Mouse (Mus musculus): ENCODE measurements at regions not wholly inside any gene's neighbourhood (a gene's known extent, or its start where the extent isn't known, plus 50 kb on each side); places are given as distances from the start of the nearest gene placed in this dataset.

DNA sequence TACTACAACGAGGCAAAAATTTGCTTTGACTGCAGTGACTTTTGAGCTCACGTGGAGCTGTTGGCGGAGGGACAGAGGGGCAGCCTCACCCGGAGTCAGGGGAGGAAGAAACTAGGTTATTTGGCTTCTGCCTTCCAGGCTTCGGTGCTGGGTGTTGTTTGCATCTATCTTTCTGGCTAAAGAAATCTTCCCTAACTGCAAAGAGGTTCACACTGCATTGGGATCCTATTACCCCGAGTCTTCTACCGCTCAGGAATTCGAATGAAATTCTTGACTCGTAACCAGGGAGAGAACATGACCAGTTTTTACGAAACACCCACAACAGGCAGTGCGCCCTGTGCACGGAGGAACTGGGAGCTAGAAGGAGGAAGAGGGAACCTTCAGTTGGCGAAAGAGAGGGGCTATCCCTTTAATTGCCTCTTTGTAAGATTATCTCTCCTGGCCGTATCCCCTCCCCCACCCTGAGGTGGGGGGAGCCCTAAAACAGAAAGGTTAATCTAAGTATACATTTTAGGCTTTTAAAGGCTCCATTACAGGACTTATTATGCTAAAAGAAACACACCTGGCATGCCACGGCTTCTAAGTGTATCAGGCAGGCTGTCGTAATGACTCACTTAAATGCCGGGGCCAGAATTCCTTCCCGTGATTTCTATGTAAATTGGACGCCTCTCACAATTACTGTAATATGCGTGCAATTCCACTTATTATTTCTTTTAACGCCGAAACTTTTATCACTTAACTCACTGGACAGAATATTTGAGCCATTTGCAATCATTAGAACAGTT, 115.5 kb upstream of the A230072I06Rik start:
- ATAC-seq, result no peak
- Histone ChIP-seq H3K27ac (ENCODE audit: low read length) (no peak overlapping the region), H3K27me3 (replicated peaks; ENCODE audit: control insufficient read depth, insufficient read depth, low read length) (0 out of 2 replicates have a peak, but pooled peaks cover 6% of the 10 kb centered on the region), H3K36me3 (ENCODE audit: control insufficient read depth, insufficient read depth) (no peaks in the 10 kb centered on the region), H3K4me3 (replicated peaks; ENCODE audit: low read length) (0 out of 2 replicates have a peak overlapping the region, but pooled peaks have one; percentile 1), H3K4me1 (replicated peaks; ENCODE audit: control insufficient read depth, insufficient read depth, low read length) (peaks cover 32% of the 10 kb centered on the region), H3K4me2 (ENCODE audit: low read length) (peak overlapping the region; percentile 35), H3K9ac (replicated peaks; ENCODE audit: low read depth, low read length) (no peak overlapping the region; the same call in 1 of the 2 replicates), H3K9me3 (ENCODE audit: control insufficient read depth, low read length) (no peaks in the 10 kb centered on the region)
- WGBS, result 11% methylated on average over 22 of the region's 22 CpGs

DNA sequence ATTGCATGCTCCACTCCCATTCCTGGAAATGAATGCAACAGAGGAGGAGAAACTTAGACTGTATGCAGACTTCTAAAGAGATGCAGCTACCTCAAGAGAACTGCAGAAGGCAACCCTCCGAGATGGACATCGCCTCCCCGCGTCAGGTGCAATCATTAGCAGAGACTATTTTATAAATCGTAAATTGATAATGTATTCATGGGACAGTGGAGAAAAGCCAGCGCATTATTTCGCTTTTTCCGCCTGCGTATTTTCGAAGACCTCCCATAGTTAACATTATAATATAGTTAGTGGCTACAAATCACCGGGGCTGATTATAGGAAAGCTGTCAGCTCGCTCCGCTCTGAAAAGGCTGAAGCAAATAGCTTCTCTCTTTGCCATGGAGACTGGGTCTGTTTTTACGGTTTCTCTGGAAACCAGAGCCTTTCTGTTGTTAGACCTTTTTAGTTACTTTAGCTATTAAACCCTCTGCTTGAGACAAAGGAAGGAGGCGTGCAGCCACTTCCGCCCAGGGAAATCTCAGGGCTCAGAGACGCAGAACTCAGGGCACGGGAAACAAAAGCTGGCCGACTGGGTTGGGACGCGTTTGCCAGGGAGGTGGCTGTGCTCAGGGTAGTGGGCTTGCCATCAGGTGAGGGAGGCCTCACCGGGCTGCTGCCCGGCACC, 113.0 kb upstream of the A230072I06Rik start:
- no peaks in the 10 kb centered on the region for H3K9me3 ChIP-seq (ENCODE audit: control insufficient read depth, low read length)
- no peak overlapping the region; the same call in 1 of the 2 replicates for H3K4me3 ChIP-seq (replicated peaks; ENCODE audit: low read length)
- H3K27ac ChIP-seq (ENCODE audit: low read length), result peak overlapping the region; percentile 77
- peak; percentile 67 for ATAC-seq
- no peaks in the 10 kb centered on the region for H3K36me3 ChIP-seq (ENCODE audit: control insufficient read depth, insufficient read depth)
- peaks cover 41% of the 10 kb centered on the region for H3K4me1 ChIP-seq (replicated peaks; ENCODE audit: control insufficient read depth, insufficient read depth, low read length)
- H3K4me2 ChIP-seq (ENCODE audit: low read length), result peak overlapping the region; percentile 46
- 0 out of 2 replicates have a peak, but pooled peaks cover 6% of the 10 kb centered on the region for H3K27me3 ChIP-seq (replicated peaks; ENCODE audit: control insufficient read depth, insufficient read depth, low read length)
- peak overlapping the region; percentile 35 for H3K9ac ChIP-seq (replicated peaks; ENCODE audit: low read depth, low read length)
- 4% methylated on average over 23 of the region's 23 CpGs for WGBS

DNA sequence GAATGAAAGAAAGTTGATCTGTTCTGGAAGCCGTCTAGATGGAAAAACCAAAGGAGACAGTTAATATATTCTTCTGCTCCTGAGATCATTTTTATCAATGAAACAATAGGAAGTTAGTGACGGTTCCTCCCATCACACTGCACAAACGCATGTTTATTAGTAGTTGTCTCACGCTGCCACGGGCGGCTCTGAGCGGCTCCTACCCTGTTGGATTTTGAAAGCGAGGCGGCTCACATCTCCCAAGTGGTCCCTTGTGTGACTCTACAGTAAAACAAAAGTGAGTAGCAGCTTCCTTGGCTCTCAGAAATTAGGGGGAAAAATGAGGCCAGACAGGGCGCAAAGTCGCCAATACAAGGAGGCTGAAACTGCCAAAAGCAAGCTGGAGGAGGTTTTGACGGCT, 106.8 kb upstream of the A230072I06Rik start:
- Histone ChIP-seq H3K4me3 (replicated peaks; ENCODE audit: low read length) (no peak overlapping the region), H3K4me2 (ENCODE audit: low read length) (no peak overlapping the region), H3K36me3 (ENCODE audit: control insufficient read depth, insufficient read depth) (no peaks in the 10 kb centered on the region), H3K4me1 (replicated peaks; ENCODE audit: control insufficient read depth, insufficient read depth, low read length) (peaks cover 39% of the 10 kb centered on the region), H3K27me3 (replicated peaks; ENCODE audit: control insufficient read depth, insufficient read depth, low read length) (0 out of 2 replicates have a peak, but pooled peaks cover 4% of the 10 kb centered on the region), H3K27ac (ENCODE audit: low read length) (0 out of 2 replicates have a peak overlapping the region, but pooled peaks have one; percentile 6), H3K9ac (replicated peaks; ENCODE audit: low read depth, low read length) (no peak overlapping the region), H3K9me3 (ENCODE audit: control insufficient read depth, low read length) (no peaks in the 10 kb centered on the region)
- WGBS, result 60% methylated on average over 12 of the region's 12 CpGs
- no peak for ATAC-seq

DNA sequence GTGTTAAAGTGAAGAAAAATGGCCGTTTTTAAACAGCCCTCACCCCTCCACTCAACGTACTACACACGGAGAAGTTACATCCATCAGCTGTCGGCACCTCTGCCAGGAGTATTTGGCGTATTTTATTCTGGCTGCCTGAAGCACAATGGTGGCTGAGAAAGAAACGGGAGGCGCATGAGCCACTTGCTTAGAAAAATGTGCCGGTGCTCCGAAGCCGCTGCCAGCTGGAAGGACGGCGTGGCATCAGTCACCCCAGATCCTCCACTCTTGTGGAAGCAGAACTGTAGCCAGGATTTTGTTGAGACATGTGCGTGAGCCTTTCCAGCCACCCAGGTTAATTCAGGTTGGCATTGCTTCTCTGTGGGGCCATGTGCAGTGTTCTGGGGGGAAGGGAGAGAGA, 103.1 kb upstream of the A230072I06Rik start:
- H3K27me3 ChIP-seq (replicated peaks; ENCODE audit: control insufficient read depth, insufficient read depth, low read length), result no peaks in the 10 kb centered on the region
- H3K27ac ChIP-seq (ENCODE audit: low read length), result no peak overlapping the region
- H3K9me3 ChIP-seq (ENCODE audit: control insufficient read depth, low read length), result no peaks in the 10 kb centered on the region
- 0 out of 2 replicates have a peak, but pooled peaks have one; percentile 22 for ATAC-seq
- H3K4me2 ChIP-seq (ENCODE audit: low read length), result peak overlapping the region; percentile 16
- peaks cover 30% of the 10 kb centered on the region for H3K4me1 ChIP-seq (replicated peaks; ENCODE audit: control insufficient read depth, insufficient read depth, low read length)
- no peak overlapping the region for H3K4me3 ChIP-seq (replicated peaks; ENCODE audit: low read length)
- no peaks in the 10 kb centered on the region for H3K36me3 ChIP-seq (ENCODE audit: control insufficient read depth, insufficient read depth)
- WGBS, result 21% methylated on average over 13 of the region's 13 CpGs
- H3K9ac ChIP-seq (replicated peaks; ENCODE audit: low read depth, low read length), result no peak overlapping the region; the same call in 1 of the 2 replicates

DNA sequence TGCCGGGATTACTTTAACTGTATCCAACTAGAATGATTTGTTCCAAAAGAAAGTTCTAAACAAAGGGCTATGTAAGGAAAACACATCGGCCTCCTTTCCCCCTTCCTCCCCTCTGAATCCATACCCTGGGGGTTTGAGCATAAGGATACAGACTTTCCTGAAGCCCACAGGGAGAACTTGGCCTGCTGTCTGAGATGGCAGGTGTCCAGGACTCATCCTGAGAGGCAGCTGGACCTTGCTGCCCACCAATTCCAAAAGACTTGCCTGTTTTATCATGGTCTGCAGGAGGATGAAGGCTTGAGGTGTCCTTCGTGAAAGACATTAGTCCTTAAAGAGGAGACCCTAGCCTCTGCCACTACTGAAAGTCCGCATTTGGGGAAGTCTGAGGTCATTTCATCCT, 94.0 kb upstream of the A230072I06Rik start:
- Histone ChIP-seq H3K27ac (ENCODE audit: low read length) (no peak overlapping the region), H3K9me3 (ENCODE audit: control insufficient read depth, low read length) (no peaks in the 10 kb centered on the region), H3K4me3 (replicated peaks; ENCODE audit: low read length) (no peak overlapping the region), H3K36me3 (ENCODE audit: control insufficient read depth, insufficient read depth) (no peaks in the 10 kb centered on the region), H3K4me1 (replicated peaks; ENCODE audit: control insufficient read depth, insufficient read depth, low read length) (peaks cover 17% of the 10 kb centered on the region), H3K9ac (replicated peaks; ENCODE audit: low read depth, low read length) (no peak overlapping the region), H3K4me2 (ENCODE audit: low read length) (no peak overlapping the region), H3K27me3 (replicated peaks; ENCODE audit: control insufficient read depth, insufficient read depth, low read length) (no peaks in the 10 kb centered on the region; the same call in 1 of the 2 replicates)
- ATAC-seq, result no peak
- 40% methylated on average over 4 of the region's 4 CpGs for WGBS

DNA sequence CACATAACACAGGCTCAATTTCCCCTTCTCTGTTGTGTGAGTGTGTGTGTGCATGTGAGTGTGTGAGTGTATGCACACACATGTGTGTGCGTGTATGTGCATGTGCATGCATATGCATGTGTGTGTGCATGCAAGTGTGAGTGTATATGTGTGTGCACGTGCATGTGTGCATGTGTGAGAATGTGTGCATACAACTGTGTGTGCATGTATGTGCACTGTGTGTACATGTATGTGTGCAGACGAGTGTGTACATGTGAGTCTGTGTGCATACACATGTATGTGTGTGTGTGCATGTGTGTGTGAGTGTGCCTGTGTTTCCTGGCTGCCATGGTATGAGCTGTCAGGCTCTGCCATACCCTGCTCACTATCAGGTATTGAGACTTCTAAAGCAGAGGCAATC, 91.3 kb upstream of the A230072I06Rik start:
- Histone ChIP-seq H3K9me3 (ENCODE audit: control insufficient read depth, low read length) (no peaks in the 10 kb centered on the region), H3K27ac (ENCODE audit: low read length) (no peak overlapping the region), H3K4me1 (replicated peaks; ENCODE audit: control insufficient read depth, insufficient read depth, low read length) (peaks cover 17% of the 10 kb centered on the region), H3K27me3 (replicated peaks; ENCODE audit: control insufficient read depth, insufficient read depth, low read length) (no peaks in the 10 kb centered on the region; the same call in 1 of the 2 replicates), H3K4me2 (ENCODE audit: low read length) (no peak overlapping the region), H3K36me3 (ENCODE audit: control insufficient read depth, insufficient read depth) (no peaks in the 10 kb centered on the region), H3K9ac (replicated peaks; ENCODE audit: low read depth, low read length) (no peak overlapping the region), H3K4me3 (replicated peaks; ENCODE audit: low read length) (no peak overlapping the region)
- no peak for ATAC-seq
- WGBS, result 94% methylated on average over 3 of the region's 3 CpGs

DNA sequence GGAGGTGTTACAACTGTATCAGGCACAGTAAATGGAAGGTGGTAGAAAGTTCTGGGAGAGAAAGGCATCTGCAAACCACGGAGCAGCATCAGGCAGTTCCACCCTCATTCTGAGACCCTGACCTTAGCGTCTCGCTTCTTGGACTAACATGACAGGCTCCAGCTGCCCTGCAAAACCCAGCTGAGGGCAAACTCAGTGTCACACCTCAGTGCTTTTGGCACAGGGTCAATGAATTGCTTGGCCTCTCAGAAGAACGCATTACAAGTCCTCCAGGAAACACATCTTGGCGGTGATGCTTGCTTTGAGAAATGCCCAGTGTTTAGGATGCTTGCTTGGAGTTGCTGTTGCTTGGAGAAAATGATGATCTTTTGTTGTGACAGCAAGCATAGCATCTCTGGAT, 90.2 kb upstream of the A230072I06Rik start:
- no peak for ATAC-seq
- 64% methylated on average over 5 of the region's 5 CpGs for WGBS
- no peak overlapping the region for H3K9ac ChIP-seq (replicated peaks; ENCODE audit: low read depth, low read length)
- peaks cover 17% of the 10 kb centered on the region for H3K4me1 ChIP-seq (replicated peaks; ENCODE audit: control insufficient read depth, insufficient read depth, low read length)
- H3K27ac ChIP-seq (ENCODE audit: low read length), result peak overlapping the region; percentile 53; the same call in 1 of the 2 replicates
- no peak overlapping the region for H3K4me2 ChIP-seq (ENCODE audit: low read length)
- no peak overlapping the region for H3K4me3 ChIP-seq (replicated peaks; ENCODE audit: low read length)
- H3K27me3 ChIP-seq (replicated peaks; ENCODE audit: control insufficient read depth, insufficient read depth, low read length), result no peaks in the 10 kb centered on the region; the same call in 1 of the 2 replicates
- H3K36me3 ChIP-seq (ENCODE audit: control insufficient read depth, insufficient read depth), result no peaks in the 10 kb centered on the region
- no peaks in the 10 kb centered on the region for H3K9me3 ChIP-seq (ENCODE audit: control insufficient read depth, low read length)

DNA sequence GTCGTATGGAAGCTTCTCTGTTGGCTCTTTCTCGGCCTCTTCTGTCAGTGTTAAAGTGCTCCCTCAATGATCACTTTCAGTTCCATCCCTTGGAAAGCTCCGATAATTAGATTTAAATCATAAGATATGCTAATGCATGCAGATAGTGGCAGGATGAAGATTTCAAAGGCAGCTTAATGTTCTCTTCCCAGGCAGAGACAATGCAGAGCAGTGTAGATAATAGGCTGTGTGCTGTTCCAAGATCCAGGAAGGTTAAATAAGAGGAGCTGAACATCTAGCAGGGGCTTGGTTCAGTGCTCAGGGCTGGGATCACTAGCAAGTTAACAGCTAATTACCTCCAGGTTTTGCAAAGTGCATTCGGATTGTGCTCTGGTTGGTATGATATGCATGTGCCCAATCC, 89.7 kb upstream of the A230072I06Rik start:
- Histone ChIP-seq H3K27ac (ENCODE audit: low read length) (peak overlapping the region; percentile 65), H3K4me2 (ENCODE audit: low read length) (no peak overlapping the region), H3K9ac (replicated peaks; ENCODE audit: low read depth, low read length) (no peak overlapping the region), H3K36me3 (ENCODE audit: control insufficient read depth, insufficient read depth) (no peaks in the 10 kb centered on the region), H3K4me1 (replicated peaks; ENCODE audit: control insufficient read depth, insufficient read depth, low read length) (peaks cover 17% of the 10 kb centered on the region), H3K4me3 (replicated peaks; ENCODE audit: low read length) (no peak overlapping the region), H3K9me3 (ENCODE audit: control insufficient read depth, low read length) (no peaks in the 10 kb centered on the region), H3K27me3 (replicated peaks; ENCODE audit: control insufficient read depth, insufficient read depth, low read length) (no peaks in the 10 kb centered on the region; the same call in 1 of the 2 replicates)
- ATAC-seq, result peak; percentile 81
- WGBS, result 38% methylated on average over 4 of the region's 4 CpGs

DNA sequence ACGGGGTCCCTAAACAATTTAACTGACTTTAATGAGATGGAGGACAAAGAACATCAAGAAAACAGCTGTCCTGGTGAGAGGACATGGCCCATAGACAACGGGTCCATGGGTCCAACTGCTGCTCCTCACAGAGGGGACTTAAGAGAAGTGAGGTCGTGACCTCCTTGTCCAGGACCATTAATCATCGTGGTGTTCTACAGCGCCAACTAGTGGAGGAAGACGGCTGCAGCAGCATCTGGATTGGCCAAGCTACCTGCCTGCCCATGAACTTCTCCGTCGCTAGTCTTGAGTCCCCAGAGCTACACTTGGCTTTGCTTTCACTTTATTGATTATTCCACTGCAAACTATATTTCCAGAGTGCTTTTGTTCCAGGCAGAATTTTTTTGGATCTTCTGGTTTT, 86.6 kb upstream of the A230072I06Rik start:
- Histone ChIP-seq H3K36me3 (ENCODE audit: control insufficient read depth, insufficient read depth) (no peaks in the 10 kb centered on the region), H3K4me1 (replicated peaks; ENCODE audit: control insufficient read depth, insufficient read depth, low read length) (peaks cover 12% of the 10 kb centered on the region), H3K4me3 (replicated peaks; ENCODE audit: low read length) (no peak overlapping the region), H3K27me3 (replicated peaks; ENCODE audit: control insufficient read depth, insufficient read depth, low read length) (no peaks in the 10 kb centered on the region), H3K9ac (replicated peaks; ENCODE audit: low read depth, low read length) (no peak overlapping the region), H3K9me3 (ENCODE audit: control insufficient read depth, low read length) (no peaks in the 10 kb centered on the region), H3K4me2 (ENCODE audit: low read length) (no peak overlapping the region), H3K27ac (ENCODE audit: low read length) (no peak overlapping the region)
- 33% methylated on average over 8 of the region's 8 CpGs for WGBS
- ATAC-seq, result no peak
